Mouse (Mus musculus) thymus, postnatal 25 days (tissue): ENCODE measurements around the gene Gm42791.
A peak's percentile ranks its signal among the peaks of the same experiment; 100 is the strongest.

Source experiments
- DNase-seq: peaks from one replicate; pipeline ENCODE4 v3.0.0; 2022

Gene Gm42791

GRCm38 (mm10) chr5:148976876-148977275, 18.1 kb downstream of the Gm42791 start:
- DNase-seq = peak; percentile 87

- DNase-seq = no peak
Observed at GRCm38 (mm10) chr5:148975035-148975434, 19.9 kb downstream of the Gm42791 start.

- peak; percentile 55 for DNase-seq
Observed at GRCm38 (mm10) chr5:148973019-148973668, 21.8 kb downstream of the Gm42791 start.

- DNase-seq = no peak
Observed at GRCm38 (mm10) chr5:148972167-148972566, 22.8 kb downstream of the Gm42791 start.

- peak; percentile 64 for DNase-seq
Observed at GRCm38 (mm10) chr5:148969648-148970047, 25.3 kb downstream of the Gm42791 start.

DNA sequence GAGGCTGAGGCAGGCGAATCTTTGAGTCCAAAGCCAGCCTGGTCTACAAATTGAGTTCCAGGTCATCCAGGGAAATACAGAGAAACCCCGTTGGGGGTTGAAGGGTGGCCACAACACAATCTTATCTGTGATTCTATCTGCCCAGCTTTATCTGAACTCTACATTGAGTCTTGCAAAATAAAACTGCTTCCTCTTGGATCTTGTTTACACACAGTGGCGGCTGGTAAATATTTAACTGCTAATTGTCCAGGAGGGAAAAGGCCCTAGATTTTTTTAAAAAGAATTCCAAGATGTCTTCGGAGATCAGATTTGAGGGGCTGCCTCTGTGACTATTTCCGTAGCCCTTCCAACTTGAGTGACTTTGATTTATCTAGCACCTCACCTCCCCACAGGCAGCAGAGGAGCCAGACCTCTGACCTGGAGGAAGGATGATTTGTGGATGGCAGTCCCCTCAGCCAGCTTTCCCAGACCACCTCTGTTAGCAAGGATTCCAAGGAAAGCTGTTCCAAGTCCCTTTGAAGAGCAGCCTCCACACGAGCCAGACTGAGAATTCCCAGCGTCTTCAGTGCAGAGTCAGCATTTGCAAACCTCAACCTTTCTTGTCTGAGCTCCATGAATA, 25.9 kb downstream of the Gm42791 start:
- no peak for DNase-seq

DNA sequence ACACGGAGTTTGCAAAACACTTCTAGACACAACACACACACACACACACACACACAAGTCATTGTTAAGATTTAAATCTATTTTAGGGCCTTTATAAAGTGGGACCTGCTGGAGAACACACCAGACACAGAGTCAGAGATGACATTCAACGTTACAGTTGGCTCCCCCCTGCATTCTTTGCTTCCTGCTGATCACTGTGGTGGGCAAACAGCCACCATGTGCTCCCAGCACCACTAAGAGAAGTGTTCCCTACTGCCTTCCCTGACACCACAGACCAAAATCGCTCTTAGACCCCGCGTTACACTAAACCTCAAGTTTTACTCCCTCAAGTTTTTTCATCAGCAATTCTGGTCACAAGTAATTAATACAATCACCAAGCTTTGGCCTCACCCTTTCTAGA, 26.8 kb downstream of the Gm42791 start:
- DNase-seq = peak; percentile 59

- DNase-seq = peak; percentile 37
Observed at GRCm38 (mm10) chr5:148966395-148966794, 28.6 kb downstream of the Gm42791 start.

GRCm38 (mm10) chr5:148965691-148966333, 29.1 kb downstream of the Gm42791 start:
- peak; percentile 50 for DNase-seq

- no peak for DNase-seq
Observed at GRCm38 (mm10) chr5:148965089-148965591, 29.8 kb downstream of the Gm42791 start.

DNA sequence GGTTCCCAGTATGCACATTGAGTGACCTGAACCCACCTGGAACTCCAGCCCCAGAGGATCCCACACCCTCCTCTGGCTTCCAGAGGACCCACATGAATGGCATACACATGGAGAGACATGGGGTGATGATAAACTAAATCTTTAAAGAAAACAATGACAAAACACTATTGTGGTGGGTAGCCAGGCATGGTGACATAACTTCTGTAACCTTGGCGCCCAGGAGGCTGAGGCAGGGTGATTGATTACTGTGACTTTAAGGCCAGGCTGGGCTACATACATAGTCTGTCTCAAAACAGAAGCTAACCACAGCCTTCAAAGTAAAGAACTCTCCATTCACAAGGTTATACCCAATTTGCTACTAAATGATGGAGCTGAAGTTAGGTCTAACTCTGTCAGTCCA, 30.7 kb downstream of the Gm42791 start:
- DNase-seq = no peak

- DNase-seq = peak; percentile 55
Observed at GRCm38 (mm10) chr5:148960211-148960610, 34.7 kb downstream of the Gm42791 start.

DNA sequence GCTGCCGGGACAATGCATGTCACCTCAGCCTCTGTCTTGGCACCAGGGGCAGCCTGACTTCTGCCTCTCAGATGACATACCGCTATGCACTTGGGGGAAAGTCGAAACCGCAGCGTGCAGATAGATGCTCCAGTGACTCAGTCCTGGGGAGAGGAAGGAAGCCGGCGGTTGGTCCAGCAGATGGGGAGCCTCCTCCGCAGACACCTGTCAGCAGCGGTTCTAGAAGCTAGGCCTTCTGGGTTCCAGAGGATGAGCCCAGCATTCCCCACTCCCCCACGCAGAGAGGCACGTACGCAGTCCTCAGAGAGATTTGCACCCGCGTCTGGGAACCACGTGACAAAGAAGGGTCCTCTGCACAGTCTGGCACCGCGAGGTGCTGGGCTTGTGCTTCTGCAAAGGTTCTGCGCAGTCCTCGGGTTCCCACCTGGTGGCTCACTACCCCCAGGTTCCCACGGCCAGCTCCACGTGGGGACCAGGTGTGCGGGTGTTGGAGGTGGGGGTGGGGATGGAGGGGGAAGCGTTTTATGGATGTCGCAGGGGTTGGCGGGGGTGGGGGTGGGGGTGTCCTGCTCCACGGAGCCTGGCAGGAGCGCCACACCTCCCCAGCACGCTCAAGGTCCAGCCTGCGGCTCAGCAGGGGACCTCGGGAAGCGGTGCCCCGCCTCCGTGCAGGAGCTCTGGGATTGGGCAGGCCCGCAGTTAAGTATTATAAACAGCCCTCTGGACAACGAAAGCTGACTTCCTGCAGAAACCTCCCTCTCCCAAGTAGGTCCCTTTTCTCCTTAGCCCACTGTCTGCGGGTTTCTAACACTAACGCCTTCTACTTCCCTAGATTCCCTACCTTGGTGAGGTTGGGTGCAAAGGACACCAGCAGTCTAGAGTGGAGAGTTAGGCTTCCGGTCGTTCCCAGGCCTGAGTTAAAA, 35.6 kb downstream of the Gm42791 start:
- peak; percentile 88 for DNase-seq

DNA sequence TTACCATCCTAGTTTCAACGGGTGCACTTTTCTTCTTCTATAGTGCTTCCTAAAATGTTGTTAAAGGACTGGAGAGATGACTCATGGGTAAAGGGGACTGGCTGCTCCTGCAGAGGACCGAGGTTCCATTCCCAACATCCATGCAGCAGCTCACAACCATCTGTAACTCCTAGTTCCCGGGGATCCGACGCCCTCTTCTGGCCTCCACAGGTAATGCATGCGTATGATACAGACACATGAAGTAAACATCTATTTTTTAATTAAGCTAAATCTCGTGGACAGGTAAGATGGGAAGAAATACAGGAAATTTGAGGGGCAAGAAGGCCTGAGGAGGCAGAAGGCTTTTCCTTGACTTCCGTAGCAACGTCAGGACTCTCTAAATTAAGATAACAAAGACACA, 36.6 kb downstream of the Gm42791 start:
- DNase-seq = peak; percentile 80

GRCm38 (mm10) chr5:148956898-148957535, 37.9 kb downstream of the Gm42791 start:
- peak; percentile 54 for DNase-seq

GRCm38 (mm10) chr5:148956091-148956490, 38.9 kb downstream of the Gm42791 start:
- no peak for DNase-seq

- no peak for DNase-seq
Observed at GRCm38 (mm10) chr5:148955575-148955974, 39.4 kb downstream of the Gm42791 start.

DNA sequence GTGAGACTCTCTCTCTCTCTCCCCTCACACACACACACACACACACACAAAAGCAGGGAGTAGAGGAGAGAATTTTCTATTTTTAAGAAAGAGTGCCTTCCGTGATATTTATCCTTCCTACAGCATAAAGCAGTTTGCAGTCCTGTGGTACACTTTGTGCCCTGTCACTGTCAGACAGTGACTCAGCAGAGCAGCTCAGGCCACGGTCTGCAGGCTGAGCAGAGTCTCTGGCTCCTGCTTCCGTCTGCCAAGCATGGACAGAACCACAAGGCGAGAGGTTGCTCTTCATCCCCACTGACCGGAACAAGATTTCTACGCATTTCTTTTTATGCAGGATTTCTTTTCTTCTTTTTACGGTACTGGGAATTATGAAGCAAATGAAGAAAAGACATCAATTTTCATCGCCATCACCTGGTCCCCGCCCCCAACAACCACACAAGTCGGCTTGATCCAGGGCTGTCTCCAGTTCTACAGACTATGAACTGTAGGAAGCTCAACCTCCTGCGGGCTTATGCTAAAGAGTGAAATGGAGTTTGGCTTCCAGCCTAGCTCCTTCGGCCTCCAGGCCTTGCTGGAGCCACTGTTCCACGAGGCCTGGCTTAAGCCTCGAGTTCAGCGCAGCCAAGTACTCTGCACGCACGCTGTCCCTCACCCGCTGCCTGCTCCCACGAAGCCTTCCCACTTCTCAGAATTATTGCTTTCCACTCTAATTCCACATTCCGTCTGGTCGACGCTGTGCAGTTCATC, 40.5 kb downstream of the Gm42791 start:
- DNase-seq = no peak

DNA sequence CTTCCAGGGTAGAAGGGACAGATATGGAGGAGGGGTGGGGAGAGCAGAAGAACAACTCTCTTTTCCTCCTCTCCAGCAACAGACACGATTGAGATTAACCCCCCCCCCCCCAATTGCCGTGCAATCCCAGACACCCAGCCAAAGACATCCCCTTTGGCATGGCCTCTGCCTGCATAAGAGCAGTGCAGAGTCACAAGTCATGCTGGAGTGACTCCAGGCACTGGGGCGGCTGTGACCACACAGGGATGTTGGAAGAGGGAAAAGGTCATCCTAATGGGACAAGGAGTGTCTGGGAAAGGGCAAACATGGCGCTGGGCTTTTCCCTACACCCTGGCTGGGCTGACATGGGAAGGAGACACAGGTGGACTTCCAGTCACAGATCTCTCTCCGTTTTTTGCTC, 41.8 kb downstream of the Gm42791 start:
- no peak for DNase-seq

- DNase-seq = peak; percentile 72
Observed at GRCm38 (mm10) chr5:148952419-148952818, 42.5 kb downstream of the Gm42791 start.

DNA sequence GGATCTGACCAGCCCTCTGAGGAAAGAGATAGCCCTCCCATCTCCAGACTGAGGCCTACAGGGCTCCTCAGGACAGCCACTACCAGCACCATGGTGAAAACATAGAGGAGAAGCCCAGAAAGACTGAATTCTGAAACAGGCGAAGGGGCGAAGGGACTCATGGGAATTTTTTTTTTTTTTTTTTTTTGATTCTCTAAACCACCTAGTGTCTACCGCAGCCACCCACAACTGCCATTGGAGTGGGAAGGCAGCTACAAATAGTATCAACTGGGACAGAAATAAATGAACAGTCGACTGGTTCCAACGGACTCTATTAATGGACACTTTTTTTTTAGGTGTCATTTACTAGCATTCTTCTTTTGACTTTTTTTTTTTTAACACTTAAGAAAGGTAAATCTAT, 43.6 kb downstream of the Gm42791 start:
- DNase-seq = no peak

DNA sequence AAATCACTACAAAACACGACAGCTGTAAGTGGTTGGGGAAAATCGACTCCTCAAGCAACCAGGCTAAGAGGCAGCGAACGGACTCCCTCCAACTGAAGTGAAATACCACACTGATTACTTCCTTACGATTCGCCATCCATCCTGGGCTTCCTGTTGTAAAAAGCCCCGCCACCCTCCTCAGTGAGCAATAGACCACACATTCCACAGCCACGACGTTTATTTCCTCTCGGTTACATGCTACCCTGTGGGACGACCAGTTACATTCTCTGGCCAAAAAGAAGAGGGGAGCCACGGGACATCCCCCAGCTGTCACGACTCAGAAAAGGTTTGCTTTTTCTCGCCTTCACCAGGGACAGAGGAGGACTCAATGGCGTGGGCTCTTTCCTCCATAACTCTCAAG, 44.9 kb downstream of the Gm42791 start:
- no peak for DNase-seq
